Mouse (Mus musculus) embryonic facial prominence, embryonic 13.5 days (tissue): ENCODE data around the gene Piga. TPM values are rescaled to one million over a fixed set of nuclear protein-coding genes. Genes with fewer than 3 reads are reported as not detected.

Experiments
- ATAC-seq: fragments of 200-750 bp; cut with Nextera tagmentation; 2 replicates; pipeline ENCODE4 v1.8.0; 2017; ENCODE audit warnings: low read depth; ENCODE audit not compliant: insufficient number of reproducible peaks, insufficient read depth, low FRiP score, low TSS enrichment
- H3K27ac ChIP-seq: fragments of 300-500 bp; sonication (generic); 2 replicates; pipeline ENCODE4 v1.5.1; 2015; ENCODE audit warnings: moderate library complexity, mild to moderate bottlenecking, inconsistent platforms
- H3K27me3 ChIP-seq: fragments of 300-500 bp; sonication (generic); 2 replicates; pipeline ENCODE4 v1.6.1; 2015; ENCODE audit warnings: mild to moderate bottlenecking, inconsistent platforms
- H3K36me3 ChIP-seq: fragments of 300-500 bp; sonication (generic); 2 replicates; pipeline ENCODE4 v1.6.1; 2015; ENCODE audit warnings: mild to moderate bottlenecking, inconsistent platforms
- H3K4me1 ChIP-seq: fragments of 300-500 bp; sonication (generic); 2 replicates; pipeline ENCODE4 v1.6.1; 2015; ENCODE audit warnings: inconsistent platforms
- H3K4me2 ChIP-seq: fragments of 300-500 bp; sonication (generic); 2 replicates; pipeline ENCODE4 v1.6.1; 2015; ENCODE audit warnings: moderate library complexity, mild to moderate bottlenecking, inconsistent platforms
- H3K4me3 ChIP-seq: fragments of 300-500 bp; sonication (generic); 2 replicates; pipeline ENCODE4 v1.5.1; 2015; ENCODE audit warnings: mild to moderate bottlenecking, inconsistent platforms
- H3K9ac ChIP-seq: fragments of 300-500 bp; sonication (generic); 2 replicates; pipeline ENCODE4 v1.6.1; 2015; ENCODE audit warnings: mild to moderate bottlenecking, inconsistent platforms
- H3K9me3 ChIP-seq: fragments of 300-500 bp; sonication (generic); 2 replicates; pipeline ENCODE4 v1.6.1; 2016; ENCODE audit warnings: inconsistent platforms
- WGBS: fragments of 180-500 bp; shearing (Covaris S2); methylation state at CpG from one replicate; pipeline ENCODE4 v1.1.7; 2015; ENCODE audit warnings: mixed read lengths; 5-methylcytosine and 5-hydroxymethylcytosine counted together
- polyA plus RNA-seq: library from polyadenylated mRNA; unstranded; fragments of >200 nt; fragmentation: Nextera tagmentation; extraction: Ambion mirVana; gene quantifications from 2 replicates; pipeline ENCODE4 v1.2.1, GENCODE M21; 2015

The Piga gene
- polyA plus RNA-seq, 1 experiment from 2014 or later: 12.3 TPM

- Histone ChIP-seq H3K27me3 (peaks cover 30% of the 10 kb centered on the region), H3K4me1 (no peaks in the 10 kb centered on the region), H3K27ac (no peak within 1 kb of the TSS), H3K9me3 (no peaks in the 10 kb centered on the region), H3K36me3 (peaks cover 8% of the 10 kb centered on the region; the same call in 1 of the 2 replicates), H3K4me2 (no peak within 1 kb of the TSS), H3K9ac (no peak within 1 kb of the TSS), H3K4me3 (no peak within 1 kb of the TSS)
- ATAC-seq: no peak
- 62% methylated on average over 8 of the region's 8 CpGs for WGBS
Measured at GRCm38 (mm10) chrX:164436709-164437108, 17.1 kb downstream of the Piga start, which contains the start of gene Asb11. TSS of gene Asb11 (plus strand) at chrX:164436994.

DNA sequence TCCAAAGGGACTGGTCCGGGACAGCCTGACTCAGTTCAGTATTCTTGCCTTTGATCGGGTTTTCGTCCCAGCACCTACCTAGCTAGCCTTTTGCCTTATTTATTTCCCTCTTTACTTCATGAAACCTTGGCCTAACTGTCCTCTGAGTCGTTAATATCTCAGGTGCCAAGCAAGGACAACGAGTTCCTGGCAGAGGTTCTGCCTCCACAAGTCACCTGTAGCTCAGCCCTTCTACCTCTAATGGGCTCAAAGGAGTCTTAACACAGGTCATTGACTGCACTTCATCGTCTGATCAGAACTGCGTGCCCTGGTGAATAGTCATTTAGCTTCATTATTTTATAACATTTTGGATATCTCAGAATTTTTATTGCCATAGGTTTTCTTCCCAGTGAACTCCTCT lies 19.9 kb downstream of the Piga start:
- Histone ChIP-seq H3K27me3 (peaks cover 38% of the 10 kb centered on the region), H3K4me2 (no peak overlapping the region), H3K27ac (no peak overlapping the region), H3K36me3 (no peaks in the 10 kb centered on the region), H3K4me1 (no peaks in the 10 kb centered on the region), H3K9me3 (no peaks in the 10 kb centered on the region), H3K4me3 (no peak overlapping the region), H3K9ac (no peak overlapping the region)
- no peak for ATAC-seq
- 82% methylated on average over 7 of the region's 7 CpGs for WGBS

GRCm38 (mm10) chrX:164440140-164440539 lies 20.6 kb downstream of the Piga start:
- Histone ChIP-seq H3K9ac (no peak overlapping the region), H3K27ac (no peak overlapping the region), H3K4me3 (no peak overlapping the region), H3K4me2 (no peak overlapping the region), H3K27me3 (peaks cover 40% of the 10 kb centered on the region), H3K9me3 (no peaks in the 10 kb centered on the region), H3K36me3 (no peaks in the 10 kb centered on the region), H3K4me1 (no peaks in the 10 kb centered on the region)
- WGBS: 62% methylated on average over 2 of the region's 2 CpGs
- ATAC-seq: no peak

- Histone ChIP-seq H3K36me3 (no peaks in the 10 kb centered on the region), H3K27me3 (peaks cover 39% of the 10 kb centered on the region), H3K9ac (no peak overlapping the region), H3K4me2 (no peak overlapping the region), H3K4me1 (no peaks in the 10 kb centered on the region), H3K27ac (no peak overlapping the region), H3K4me3 (no peak overlapping the region), H3K9me3 (no peaks in the 10 kb centered on the region)
- 73% methylated on average over 3 of the region's 3 CpGs for WGBS
- no peak for ATAC-seq
Measured at GRCm38 (mm10) chrX:164440703-164441102, 21.1 kb downstream of the Piga start.

DNA sequence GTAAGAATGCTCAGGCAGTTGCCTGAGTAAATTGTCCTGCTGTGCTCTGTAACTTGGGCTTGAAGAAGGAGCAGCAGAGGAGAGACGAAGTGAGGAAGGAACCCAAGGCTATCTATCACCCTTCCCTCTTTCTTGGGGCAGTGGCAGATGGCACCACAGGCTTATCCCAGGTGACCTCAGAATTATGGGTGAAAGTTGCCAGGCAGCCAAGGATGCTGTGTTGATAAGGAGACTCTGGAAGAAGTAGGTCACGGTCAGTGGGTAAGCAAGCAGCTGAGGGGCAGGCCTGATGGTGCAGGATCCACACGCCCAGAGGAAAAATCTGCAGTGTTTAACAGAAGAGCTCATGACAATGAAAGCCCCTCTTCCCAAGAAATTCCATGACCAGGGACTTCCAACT lies 21.7 kb downstream of the Piga start:
- WGBS: 87% methylated on average over 3 of the region's 3 CpGs
- Histone ChIP-seq H3K27me3 (peaks cover 34% of the 10 kb centered on the region), H3K4me3 (no peak overlapping the region), H3K9ac (no peak overlapping the region), H3K27ac (no peak overlapping the region), H3K36me3 (no peaks in the 10 kb centered on the region), H3K4me2 (no peak overlapping the region), H3K4me1 (no peaks in the 10 kb centered on the region), H3K9me3 (no peaks in the 10 kb centered on the region)
- ATAC-seq: no peak

- no peak overlapping the region for H3K4me3 ChIP-seq
- no peak overlapping the region for H3K9ac ChIP-seq
- no peak overlapping the region for H3K4me2 ChIP-seq
- no peaks in the 10 kb centered on the region for H3K4me1 ChIP-seq
- no peaks in the 10 kb centered on the region for H3K9me3 ChIP-seq
- 89% methylated on average over 12 of the region's 12 CpGs for WGBS
- H3K36me3 ChIP-seq: no peaks in the 10 kb centered on the region
- H3K27me3 ChIP-seq: peaks cover 27% of the 10 kb centered on the region
- no peak for ATAC-seq
- H3K27ac ChIP-seq: no peak overlapping the region
Measured at GRCm38 (mm10) chrX:164445601-164446000, 26.0 kb downstream of the Piga start.

DNA sequence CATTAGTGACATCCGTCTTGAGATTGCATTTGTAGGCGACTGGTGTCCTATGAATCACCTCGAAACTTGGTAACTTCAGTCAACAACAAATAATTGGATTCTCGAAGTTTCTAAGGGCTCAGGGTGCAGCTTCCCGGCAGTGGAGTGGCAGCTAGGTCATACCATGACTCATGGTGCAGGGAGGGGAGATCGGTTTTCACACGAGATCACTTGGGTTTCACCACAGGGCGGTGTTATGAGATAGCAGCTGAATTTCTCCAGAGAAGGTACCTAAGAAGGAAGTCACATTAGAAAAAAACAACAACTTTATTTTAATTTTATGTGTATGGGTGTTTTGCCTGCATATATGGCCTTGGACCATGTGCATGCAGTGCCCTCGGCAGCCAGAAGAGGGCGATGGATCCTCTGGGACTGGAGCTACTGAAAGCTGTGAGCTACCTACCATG lies 26.5 kb downstream of the Piga start:
- Histone ChIP-seq H3K36me3 (no peaks in the 10 kb centered on the region), H3K27ac (no peak overlapping the region), H3K9me3 (no peaks in the 10 kb centered on the region), H3K27me3 (peaks cover 22% of the 10 kb centered on the region), H3K4me3 (no peak overlapping the region), H3K4me2 (no peak overlapping the region), H3K4me1 (no peaks in the 10 kb centered on the region), H3K9ac (no peak overlapping the region)
- ATAC-seq: no peak
- WGBS: 78% methylated on average over 10 of the region's 10 CpGs

DNA sequence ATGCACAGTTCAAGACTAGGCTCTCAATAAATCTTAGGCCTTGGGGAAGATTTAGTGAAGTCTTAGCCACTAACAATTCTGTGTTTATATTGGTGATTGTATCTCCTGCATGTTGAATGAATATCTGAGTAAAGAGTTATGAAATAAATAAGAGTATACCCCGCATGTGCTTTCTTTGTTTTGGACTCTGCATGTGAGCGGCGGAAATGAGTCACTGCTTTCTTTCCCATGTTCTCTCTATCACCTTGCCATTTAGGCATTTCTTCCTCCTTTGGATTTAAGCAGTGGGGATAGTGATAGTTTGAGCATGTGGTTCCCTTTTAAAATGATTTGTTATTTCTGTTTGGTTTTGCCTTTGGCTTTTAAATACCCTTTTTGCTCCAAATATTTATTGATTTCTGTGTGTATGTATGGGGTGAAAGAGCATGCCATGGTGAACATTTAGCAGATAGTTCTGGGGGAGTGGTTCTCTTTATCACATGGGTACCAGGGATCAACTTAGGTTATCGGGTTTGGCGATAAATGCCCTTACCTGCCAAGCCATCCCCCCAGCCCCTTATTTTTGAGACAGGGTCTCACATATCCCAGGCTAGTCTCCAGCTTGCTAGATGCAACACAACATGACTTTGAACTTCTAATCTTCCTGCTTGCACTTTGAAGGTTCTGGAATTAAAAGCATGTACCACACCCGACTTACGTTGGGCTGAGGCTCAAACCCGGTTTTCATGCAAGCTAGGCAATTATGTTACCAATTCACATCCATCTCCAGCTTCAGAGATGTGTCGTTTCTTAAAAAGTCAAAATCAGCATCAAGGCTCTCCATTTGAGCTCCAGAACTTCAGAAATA lies 27.5 kb downstream of the Piga start:
- Histone ChIP-seq H3K9me3 (no peaks in the 10 kb centered on the region), H3K9ac (no peak overlapping the region), H3K27ac (no peak overlapping the region), H3K4me2 (no peak overlapping the region), H3K27me3 (peaks cover 13% of the 10 kb centered on the region), H3K36me3 (no peaks in the 10 kb centered on the region), H3K4me3 (no peak overlapping the region), H3K4me1 (no peaks in the 10 kb centered on the region)
- no peak for ATAC-seq
- 85% methylated on average over 9 of the region's 9 CpGs for WGBS

- Histone ChIP-seq H3K36me3 (no peaks in the 10 kb centered on the region), H3K4me1 (no peaks in the 10 kb centered on the region), H3K4me2 (no peak overlapping the region), H3K27ac (no peak overlapping the region), H3K4me3 (no peak overlapping the region), H3K27me3 (peaks cover 12% of the 10 kb centered on the region; the same call in 1 of the 2 replicates), H3K9ac (no peak overlapping the region), H3K9me3 (no peaks in the 10 kb centered on the region)
- no peak for ATAC-seq
- WGBS: 80% methylated on average over 2 of the region's 2 CpGs
Measured at GRCm38 (mm10) chrX:164447682-164448071, 28.1 kb downstream of the Piga start.

DNA sequence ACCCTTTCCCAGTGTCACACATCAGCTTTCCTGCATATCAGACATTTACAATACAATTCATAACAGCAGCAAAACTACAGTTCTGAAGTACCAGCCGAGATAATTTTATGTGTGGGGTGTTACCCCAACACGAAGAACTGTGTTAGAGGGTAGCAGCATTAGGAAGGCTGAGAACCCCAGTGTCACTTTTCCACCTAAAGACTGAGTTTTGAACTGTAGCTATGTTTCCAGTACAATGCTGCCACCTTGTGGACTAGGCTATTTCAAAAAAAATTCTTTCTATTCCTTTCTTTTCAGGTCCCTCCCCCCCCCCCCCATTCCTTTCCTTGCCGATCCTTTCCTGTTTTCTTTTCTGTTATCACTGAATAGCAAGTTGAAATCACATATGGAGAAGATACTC lies 29.6 kb downstream of the Piga start:
- Histone ChIP-seq H3K4me1 (no peaks in the 10 kb centered on the region), H3K9me3 (no peaks in the 10 kb centered on the region), H3K4me3 (no peak overlapping the region), H3K27me3 (peaks cover 5% of the 10 kb centered on the region; the same call in 1 of the 2 replicates), H3K36me3 (no peaks in the 10 kb centered on the region), H3K9ac (no peak overlapping the region), H3K4me2 (no peak overlapping the region), H3K27ac (no peak overlapping the region)
- 36% methylated on average over 3 of the region's 3 CpGs for WGBS
- ATAC-seq: no peak

- Histone ChIP-seq H3K4me3 (no peak overlapping the region), H3K27me3 (peaks cover 9% of the 10 kb centered on the region; the same call in 1 of the 2 replicates), H3K4me1 (no peaks in the 10 kb centered on the region), H3K36me3 (no peaks in the 10 kb centered on the region), H3K9ac (no peak overlapping the region), H3K27ac (no peak overlapping the region), H3K9me3 (no peaks in the 10 kb centered on the region), H3K4me2 (no peak overlapping the region)
- ATAC-seq: no peak
- 67% methylated on average over 6 of the region's 6 CpGs for WGBS
Measured at GRCm38 (mm10) chrX:164459205-164459878, 39.8 kb downstream of the Piga start.
